Mouse (Mus musculus) E14TG2a.4 (cell line): Measurements from ENCODE around the gene Mical3.

Experiments used
- H3K27me3 ChIP-seq: 2 replicates; pipeline ENCODE4 v1.6.1; 2014; ENCODE audit warnings: low read length, control low read depth; ENCODE audit not compliant: insufficient read depth
- H3K36me3 ChIP-seq: 2 replicates; pipeline ENCODE4 v1.6.1; 2014; ENCODE audit warnings: low read length, control low read depth; ENCODE audit not compliant: insufficient read depth
- H3K4me1 ChIP-seq: replicated peaks from 2 replicates; pipeline ENCODE4 v1.6.1; 2014; ENCODE audit warnings: low read depth, low read length, control low read depth
- H3K4me3 ChIP-seq: replicated peaks from 2 replicates; pipeline ENCODE4 v1.5.1; 2014; ENCODE audit warnings: mild to moderate bottlenecking, low read length
- H3K9me3 ChIP-seq: 2 replicates; pipeline ENCODE4 v1.6.1; 2014; ENCODE audit warnings: low read length, control low read depth
- CTCF ChIP-seq: conservative IDR thresholded peaks from 2 replicates; pipeline ENCODE4 v1.5.1; 2014; ENCODE audit warnings: low read length
- NANOG ChIP-seq: IDR thresholded peaks from 2 replicates; pipeline ENCODE4 v1.6.1; 2014; ENCODE audit warnings: borderline replicate concordance, low read length, mixed read lengths
- POU5F1 ChIP-seq: IDR thresholded peaks from 2 replicates; pipeline ENCODE4 v1.6.1; 2014; ENCODE audit warnings: low read length, borderline replicate concordance

Mical3 gene

DNA sequence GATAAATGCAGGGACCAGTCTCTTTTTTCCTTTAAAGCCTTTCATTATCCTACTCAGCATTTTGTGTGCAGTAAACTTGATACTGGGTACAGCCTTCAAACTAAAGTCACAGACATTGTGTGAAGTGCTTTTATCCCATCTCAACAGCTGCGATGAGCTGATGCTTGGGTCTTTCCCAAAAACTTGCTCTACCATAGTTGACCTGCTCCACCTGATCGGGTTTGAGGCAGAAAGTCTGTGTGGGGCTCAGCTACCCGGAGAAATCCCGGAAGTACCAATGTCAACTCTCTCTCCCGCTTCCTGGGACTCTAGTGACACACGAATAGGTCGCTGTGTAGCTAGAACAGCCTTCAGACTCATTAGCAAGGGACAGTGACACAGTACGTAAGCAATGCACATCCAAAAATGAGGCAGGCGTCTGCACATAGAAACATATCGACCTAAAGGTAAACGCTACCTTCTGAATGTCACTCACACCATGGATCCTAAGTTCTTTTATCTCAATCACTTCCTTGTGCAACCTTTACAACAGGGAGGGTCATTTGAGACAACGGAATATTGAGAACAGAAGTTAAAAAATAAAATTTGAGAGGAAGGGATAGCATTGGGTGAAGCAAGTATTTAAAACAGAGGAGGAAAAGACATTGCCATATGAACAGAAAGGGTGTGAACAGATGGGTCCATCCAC, 191.9 kb downstream of the Mical3 start:
- Histone ChIP-seq H3K9me3 (no peaks in the 10 kb centered on the region), H3K36me3 (peaks cover 9% of the 10 kb centered on the region; the same call in 1 of the 2 replicates), H3K27me3 (no peaks in the 10 kb centered on the region), H3K4me3 (no peak overlapping the region), H3K4me1 (peaks cover 69% of the 10 kb centered on the region)
- TF ChIP-seq NANOG (no peak), POU5F1 (no peak), CTCF (no peak)

DNA sequence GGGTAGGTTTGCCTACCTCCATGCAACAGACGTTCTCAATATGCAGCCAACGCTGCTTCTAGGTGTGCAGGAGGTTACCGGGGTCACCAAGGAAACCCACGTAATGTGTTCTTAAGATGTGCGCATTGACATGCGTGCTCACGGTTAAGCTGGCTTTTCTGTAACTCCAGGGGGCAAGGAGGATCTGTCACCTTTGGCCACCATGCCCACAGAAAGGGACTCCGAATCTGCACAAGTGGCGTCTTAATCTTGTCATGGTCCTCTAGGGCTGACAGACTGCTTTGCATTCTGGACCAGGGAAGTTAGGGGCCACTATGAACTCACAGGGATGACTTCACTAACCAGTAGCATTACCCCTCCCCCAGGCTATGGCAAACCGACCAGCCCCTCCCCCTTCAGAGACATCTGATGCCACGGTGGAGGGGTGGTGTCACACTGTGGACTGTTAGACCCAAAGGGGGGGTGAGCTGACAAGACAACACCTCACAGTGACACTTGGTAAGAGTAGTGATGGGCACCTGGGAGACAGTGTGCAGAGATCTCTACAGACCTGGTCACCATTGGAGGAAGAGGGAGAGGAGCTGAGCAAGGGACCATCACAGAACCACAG, 192.7 kb downstream of the Mical3 start:
- no peaks in the 10 kb centered on the region for H3K27me3 ChIP-seq
- H3K9me3 ChIP-seq: no peaks in the 10 kb centered on the region
- peaks cover 10% of the 10 kb centered on the region; the same call in 1 of the 2 replicates for H3K36me3 ChIP-seq
- peaks cover 62% of the 10 kb centered on the region for H3K4me1 ChIP-seq
- no peak for TF ChIP-seq NANOG
- H3K4me3 ChIP-seq: no peak overlapping the region

DNA sequence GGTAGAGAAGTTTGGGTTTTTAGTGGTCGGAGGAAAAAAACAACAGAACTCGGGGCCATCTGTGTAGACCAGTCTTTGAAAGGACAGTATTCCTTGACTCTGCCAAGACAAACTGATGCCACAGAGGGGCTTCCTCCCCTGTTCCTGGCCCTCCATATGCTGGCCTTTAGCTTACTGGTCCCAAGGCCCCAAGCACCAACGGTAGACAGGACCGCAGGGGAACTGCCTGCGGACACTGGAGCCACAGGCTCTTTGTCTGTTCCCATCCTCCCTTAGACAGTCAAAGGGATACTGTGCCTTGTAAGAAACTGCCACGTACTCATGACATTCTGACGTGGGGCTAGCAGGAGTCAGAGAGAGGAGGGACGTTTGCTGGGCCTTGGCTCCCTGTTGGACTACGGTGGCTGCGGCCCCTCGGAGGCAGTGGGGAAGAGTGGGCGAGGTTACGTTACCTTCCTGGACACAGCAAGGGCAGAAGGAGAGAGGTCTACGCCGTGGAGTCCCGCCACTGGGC, 193.6 kb downstream of the Mical3 start:
- Histone ChIP-seq H3K36me3 (peaks cover 11% of the 10 kb centered on the region; the same call in 1 of the 2 replicates), H3K4me1 (peaks cover 64% of the 10 kb centered on the region), H3K9me3 (no peaks in the 10 kb centered on the region), H3K4me3 (no peak overlapping the region), H3K27me3 (no peaks in the 10 kb centered on the region)
- TF ChIP-seq NANOG (no peak), CTCF (no peak), POU5F1 (no peak)

DNA sequence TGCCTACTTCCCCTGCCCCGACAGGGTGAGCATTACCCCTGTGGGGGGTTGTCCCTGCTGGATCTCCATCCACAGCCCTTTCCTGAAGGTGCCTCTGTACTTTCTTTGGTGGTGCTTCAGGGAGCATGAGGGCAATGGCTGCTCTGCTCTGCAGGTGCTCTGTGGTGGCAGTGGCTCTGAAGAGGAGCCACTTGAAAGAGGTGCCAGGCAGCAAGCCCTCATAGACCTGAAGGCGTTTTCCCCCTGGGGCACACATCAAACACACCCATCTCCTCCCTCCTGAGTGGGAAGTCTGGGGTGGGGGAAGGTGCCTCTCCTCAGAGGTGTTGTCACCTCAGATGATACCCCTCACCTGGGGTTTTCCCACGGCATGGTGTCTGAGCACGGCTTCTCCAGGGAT, 196.6 kb downstream of the Mical3 start:
- Histone ChIP-seq H3K9me3 (no peaks in the 10 kb centered on the region), H3K36me3 (peaks cover 11% of the 10 kb centered on the region; the same call in 1 of the 2 replicates), H3K4me3 (no peak overlapping the region), H3K4me1 (peaks cover 41% of the 10 kb centered on the region), H3K27me3 (no peaks in the 10 kb centered on the region)
- TF ChIP-seq POU5F1: no peak
- TF ChIP-seq NANOG: no peak
- TF ChIP-seq CTCF: no peak

DNA sequence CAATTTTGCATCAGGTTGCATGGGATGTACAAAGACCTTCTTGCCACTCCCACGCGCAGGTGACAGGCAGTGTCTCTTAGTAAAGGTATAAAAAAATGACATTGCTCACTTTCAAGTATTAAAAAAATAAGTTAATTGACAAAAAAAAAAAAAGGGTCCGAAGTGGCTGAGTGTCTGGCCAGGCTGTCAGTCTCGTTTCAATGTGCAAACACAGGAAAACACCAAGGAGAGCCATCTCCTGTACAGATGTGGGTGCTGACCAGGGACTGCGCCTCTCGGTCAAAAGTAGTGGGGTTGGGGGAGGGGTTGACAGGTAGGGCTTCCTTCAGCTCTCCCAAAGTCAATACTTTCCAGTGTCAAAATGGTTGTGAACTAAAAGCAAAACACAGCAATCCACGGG, 197.1 kb downstream of the Mical3 start:
- Histone ChIP-seq H3K36me3 (peaks cover 11% of the 10 kb centered on the region; the same call in 1 of the 2 replicates), H3K9me3 (no peaks in the 10 kb centered on the region), H3K27me3 (no peaks in the 10 kb centered on the region), H3K4me3 (no peak overlapping the region), H3K4me1 (peaks cover 36% of the 10 kb centered on the region)
- TF ChIP-seq POU5F1 (no peak), CTCF (no peak), NANOG (no peak)

DNA sequence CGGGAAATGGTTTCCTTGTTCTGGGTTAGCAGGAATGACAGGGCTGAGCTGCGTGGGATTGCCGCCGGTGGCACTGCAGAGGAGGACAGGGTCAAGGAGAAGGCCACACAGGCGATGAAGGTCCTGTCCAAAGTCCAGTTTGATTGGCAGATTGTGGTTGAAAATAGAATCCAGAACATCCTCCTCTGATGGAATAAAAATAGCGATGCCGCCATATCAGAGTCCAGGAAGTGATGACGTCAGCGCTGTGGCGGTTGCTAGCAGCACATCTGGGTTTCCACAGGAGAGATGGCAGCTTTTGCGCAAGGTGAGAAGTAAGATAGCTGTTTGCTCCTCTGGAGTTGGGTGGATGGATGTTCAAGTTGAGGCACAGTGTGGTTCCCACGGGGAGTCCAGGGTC, 198.2 kb downstream of the Mical3 start:
- TF ChIP-seq CTCF (no peak), NANOG (no peak), POU5F1 (no peak)
- Histone ChIP-seq H3K4me1 (peaks cover 26% of the 10 kb centered on the region), H3K36me3 (peaks cover 11% of the 10 kb centered on the region; the same call in 1 of the 2 replicates), H3K9me3 (no peaks in the 10 kb centered on the region), H3K27me3 (no peaks in the 10 kb centered on the region), H3K4me3 (no peak overlapping the region; the same call in 1 of the 2 replicates)

DNA sequence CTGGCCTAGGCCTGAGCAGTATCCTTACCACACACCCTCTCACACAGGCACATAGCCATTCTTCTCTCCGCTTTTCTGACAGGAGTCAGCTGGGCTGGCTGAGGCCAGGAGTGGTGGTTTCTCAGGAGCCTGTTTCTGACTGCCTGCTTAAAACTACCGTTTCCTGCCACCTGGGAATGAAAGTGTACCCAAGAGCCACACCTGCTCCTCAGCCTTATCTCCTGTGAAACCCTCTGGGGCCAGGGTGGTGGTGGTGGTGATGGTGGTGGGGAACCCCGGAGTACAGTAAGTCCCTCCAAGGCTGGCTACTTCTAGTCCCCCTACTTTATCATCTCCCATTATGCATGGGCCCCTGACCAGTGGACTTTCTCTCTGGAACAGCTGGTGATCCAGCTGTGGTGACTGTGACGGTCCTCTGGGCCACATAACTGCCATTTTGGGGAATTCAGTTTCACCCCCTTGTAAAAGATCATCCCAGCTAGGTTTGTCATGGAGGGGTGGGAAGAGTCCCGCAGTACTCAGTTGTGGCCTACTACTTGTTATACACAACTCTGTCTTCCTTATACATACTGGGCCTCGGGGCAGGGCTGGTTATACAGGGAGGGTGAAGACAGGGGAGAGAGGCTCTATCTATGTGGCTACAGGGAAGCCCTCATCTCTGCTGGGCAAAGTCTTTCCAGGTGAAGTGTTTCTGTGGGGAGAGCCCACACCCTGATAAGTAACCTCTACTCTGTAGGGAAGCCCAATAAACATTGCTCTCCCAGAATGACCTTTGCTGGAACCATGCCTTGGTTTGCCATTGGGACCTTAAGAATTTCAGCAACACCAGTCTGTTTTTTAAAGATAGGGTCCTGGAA, 200.1 kb downstream of the Mical3 start:
- H3K4me3 ChIP-seq: no peak overlapping the region
- H3K36me3 ChIP-seq: peaks cover 11% of the 10 kb centered on the region; the same call in 1 of the 2 replicates
- no peak for TF ChIP-seq POU5F1
- no peak for TF ChIP-seq NANOG
- TF ChIP-seq CTCF: no peak
- no peaks in the 10 kb centered on the region for H3K9me3 ChIP-seq
- H3K27me3 ChIP-seq: no peaks in the 10 kb centered on the region
- peaks cover 22% of the 10 kb centered on the region for H3K4me1 ChIP-seq

DNA sequence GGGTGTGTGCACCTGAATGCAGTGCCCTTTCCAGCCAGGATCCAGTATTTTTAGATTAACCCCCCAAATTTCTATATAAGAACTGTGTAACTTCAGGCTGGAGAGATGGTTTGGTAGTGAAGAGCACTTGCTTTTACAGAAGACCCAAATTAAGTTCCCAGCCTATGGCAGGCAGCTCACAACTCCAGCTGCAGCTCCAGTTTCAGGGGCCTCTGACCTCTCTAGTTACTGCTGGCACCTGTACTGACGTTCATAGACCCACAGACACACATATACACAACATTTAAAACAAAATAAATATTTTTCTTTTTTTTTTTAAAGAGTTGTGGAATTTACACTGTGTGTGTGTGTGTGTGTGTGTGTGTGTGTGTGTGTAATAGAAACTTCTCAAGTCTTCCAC, 201.4 kb downstream of the Mical3 start:
- no peak overlapping the region for H3K4me3 ChIP-seq
- no peaks in the 10 kb centered on the region for H3K27me3 ChIP-seq
- H3K36me3 ChIP-seq: peaks cover 11% of the 10 kb centered on the region; the same call in 1 of the 2 replicates
- peaks cover 10% of the 10 kb centered on the region for H3K4me1 ChIP-seq
- TF ChIP-seq NANOG: no peak
- TF ChIP-seq POU5F1: no peak
- no peak for TF ChIP-seq CTCF
- H3K9me3 ChIP-seq: no peaks in the 10 kb centered on the region
